Comparison of ENCODE assay signal across 8 mouse cellular contexts in genomic region chr7:5038940-5039339, GRCm38 (mm10). TPM values are rescaled to one million over a fixed set of nuclear protein-coding genes. Genes with fewer than 3 reads are reported as not detected.
A peak's percentile ranks its signal among the peaks of the same experiment; 100 is the strongest.
DNase-seq lines count a peak whose midpoint lies in the region; ATAC-seq lines count a peak whose summit lies in the region.

No protein-coding gene starts in this region.

- H3K9me3 ChIP-seq in heart, embryonic 16.5 days (replicated peaks; ENCODE audit: control insufficient read depth, low read length): no peaks in the 10 kb centered on the region
- no peaks in the 10 kb centered on the region for H3K9me3 ChIP-seq in hindbrain, embryonic 12.5 days (replicated peaks)
- no peaks in the 10 kb centered on the region for H3K9me3 ChIP-seq in midbrain, embryonic 13.5 days

- H3K27ac ChIP-seq in heart, embryonic 16.5 days (ENCODE audit: low read length): peak overlapping the region; percentile 98
- 0 out of 2 replicates have a peak overlapping the region, but pooled peaks have one; percentile 98 for H3K27ac ChIP-seq in hindbrain, embryonic 12.5 days
- peak overlapping the region; percentile 97; the same call in 1 of the 2 replicates for H3K27ac ChIP-seq in midbrain, embryonic 13.5 days

- peaks cover 9% of the 10 kb centered on the region for H3K4me1 ChIP-seq in heart, embryonic 16.5 days (ENCODE audit: control insufficient read depth, insufficient read depth, low read length)
- peaks cover 12% of the 10 kb centered on the region; the same call in 1 of the 2 replicates for H3K4me1 ChIP-seq in hindbrain, embryonic 12.5 days
- peaks cover 23% of the 10 kb centered on the region for H3K4me1 ChIP-seq in midbrain, embryonic 13.5 days (replicated peaks)

- H3K4me3 ChIP-seq in heart, embryonic 16.5 days (ENCODE audit: low read length): peak overlapping the region; percentile 86
- H3K4me3 ChIP-seq in hindbrain, embryonic 12.5 days: peak overlapping the region; percentile 66
- H3K4me3 ChIP-seq in midbrain, embryonic 13.5 days (replicated peaks): peak overlapping the region; percentile 64

- H3K36me3 ChIP-seq in heart, embryonic 16.5 days (ENCODE audit: control insufficient read depth, insufficient read depth): peaks cover 22% of the 10 kb centered on the region
- H3K36me3 ChIP-seq in hindbrain, embryonic 12.5 days: peaks cover 22% of the 10 kb centered on the region
- H3K36me3 ChIP-seq in midbrain, embryonic 13.5 days: peaks cover 29% of the 10 kb centered on the region

- no peaks in the 10 kb centered on the region for H3K27me3 ChIP-seq in heart, embryonic 16.5 days (ENCODE audit: control insufficient read depth, insufficient read depth, low read length)
- no peaks in the 10 kb centered on the region for H3K27me3 ChIP-seq in hindbrain, embryonic 12.5 days
- H3K27me3 ChIP-seq in midbrain, embryonic 13.5 days: no peaks in the 10 kb centered on the region

- peak overlapping the region; percentile 92 for H3K9ac ChIP-seq in heart, embryonic 16.5 days (ENCODE audit: low read length)
- H3K9ac ChIP-seq in hindbrain, embryonic 12.5 days: peak overlapping the region; percentile 73
- peak overlapping the region; percentile 79 for H3K9ac ChIP-seq in midbrain, embryonic 13.5 days (replicated peaks)

- no peak for DNase-seq in heart, postnatal 4 days
- DNase-seq in NIH3T3 (ENCODE audit: low read depth): peak; percentile 25
- DNase-seq in urinary bladder, postnatal 4 days (ENCODE audit: low spot score in 2 of 2): no peak
- DNase-seq in urinary bladder, postnatal 36 days (ENCODE audit: low spot score in 2 of 2): no peak
- DNase-seq in urinary bladder, adult 18-20 months (ENCODE audit: low spot score in 2 of 2): no peak

- peak overlapping the region; percentile 64 for H3K4me2 ChIP-seq in heart, embryonic 16.5 days (ENCODE audit: low read depth, low read length)
- peak overlapping the region; percentile 54 for H3K4me2 ChIP-seq in hindbrain, embryonic 12.5 days (replicated peaks)
- H3K4me2 ChIP-seq in midbrain, embryonic 13.5 days (replicated peaks): peak overlapping the region; percentile 60

- no peak for ATAC-seq in heart, embryonic 16.5 days (replicated peaks; ENCODE audit: extremely low read depth, insufficient read depth, low FRiP score)
- no peak for ATAC-seq in hindbrain, embryonic 12.5 days (ENCODE audit: low FRiP score)
- ATAC-seq in midbrain, embryonic 13.5 days: no peak

- 32% methylated on average over 5 of the region's 5 CpGs for WGBS in heart, embryonic 16.5 days
- 25% methylated on average over 5 of the region's 5 CpGs for WGBS in hindbrain, embryonic 12.5 days
- 31% methylated on average over 5 of the region's 5 CpGs for WGBS in midbrain, embryonic 13.5 days

RNA-seq across cellular contexts. Expression of gene Zfp784, which starts 0.7 kb away (rescaled TPM):
- polyA plus RNA-seq in heart, embryonic 16.5 days (2015; fragmentation: Nextera tagmentation; extraction: Ambion mirVana): 6.3 and 6.8 TPM in 2 replicates
- 1 to 10 TPM; 5.4 to 6.0 TPM for total RNA-seq in heart, postnatal 4 days (2021)
- 6.1 and 6.9 TPM in 2 replicates for polyA plus RNA-seq in hindbrain, embryonic 12.5 days (2016; fragmentation: Nextera tagmentation; extraction: Ambion mirVana)
- polyA plus RNA-seq in midbrain, embryonic 13.5 days (2015; fragmentation: Nextera tagmentation; extraction: Ambion mirVana): 10.5 and 11.2 TPM in 2 replicates

RNA-seq across cellular contexts. Expression of gene 4632433K11Rik, which starts 5.0 kb away (rescaled TPM):
- polyA plus RNA-seq in heart, embryonic 16.5 days (2015; fragmentation: Nextera tagmentation; extraction: Ambion mirVana): not detected in 2 replicates
- under 1 TPM in 1 of 2 experiments, not detected in 1; 0.57 TPM for total RNA-seq in heart, postnatal 4 days (2021)
- polyA plus RNA-seq in hindbrain, embryonic 12.5 days (2016; fragmentation: Nextera tagmentation; extraction: Ambion mirVana): 0.44 TPM in 1 of 2 replicates, not detected in the other
- polyA plus RNA-seq in midbrain, embryonic 13.5 days (2015; fragmentation: Nextera tagmentation; extraction: Ambion mirVana): not detected in 2 replicates

RNA-seq across cellular contexts. Expression of gene Zfp580, which starts 12.4 kb away (rescaled TPM):
- 14.9 and 15.2 TPM in 2 replicates for polyA plus RNA-seq in heart, embryonic 16.5 days (2015; fragmentation: Nextera tagmentation; extraction: Ambion mirVana)
- total RNA-seq in heart, postnatal 4 days (2021): 10 to 100 TPM; 12.2 to 13.2 TPM
- polyA plus RNA-seq in hindbrain, embryonic 12.5 days (2016; fragmentation: Nextera tagmentation; extraction: Ambion mirVana): 45.4 and 51.8 TPM in 2 replicates
- 70.1 and 72.8 TPM in 2 replicates for polyA plus RNA-seq in midbrain, embryonic 13.5 days (2015; fragmentation: Nextera tagmentation; extraction: Ambion mirVana)

RNA-seq across cellular contexts. Expression of gene Ccdc106, which starts 18.6 kb away (rescaled TPM):
- 1.5 and 2.3 TPM in 2 replicates for polyA plus RNA-seq in heart, embryonic 16.5 days (2015; fragmentation: Nextera tagmentation; extraction: Ambion mirVana)
- total RNA-seq in heart, postnatal 4 days (2021): under 1 TPM in 1 of 2 experiments, not detected in 1; 0.61 TPM
- 17.4 and 19.9 TPM in 2 replicates for polyA plus RNA-seq in hindbrain, embryonic 12.5 days (2016; fragmentation: Nextera tagmentation; extraction: Ambion mirVana)
- polyA plus RNA-seq in midbrain, embryonic 13.5 days (2015; fragmentation: Nextera tagmentation; extraction: Ambion mirVana): 25.8 and 30.1 TPM in 2 replicates

RNA-seq across cellular contexts. Expression of gene Zfp865, which starts 18.8 kb away (rescaled TPM):
- 3.9 and 4.0 TPM in 2 replicates for polyA plus RNA-seq in heart, embryonic 16.5 days (2015; fragmentation: Nextera tagmentation; extraction: Ambion mirVana)
- total RNA-seq in heart, postnatal 4 days (2021): 10 to 100 TPM; 26.0 to 26.6 TPM
- polyA plus RNA-seq in hindbrain, embryonic 12.5 days (2016; fragmentation: Nextera tagmentation; extraction: Ambion mirVana): 9.0 and 9.3 TPM in 2 replicates
- polyA plus RNA-seq in midbrain, embryonic 13.5 days (2015; fragmentation: Nextera tagmentation; extraction: Ambion mirVana): 5.7 and 7.9 TPM in 2 replicates
